Mouse (Mus musculus) frontal cortex, postnatal 14 days (tissue): ENCODE results near the gene Tkt.
"Not testable (repeated sequence)": the region's sequence is repeated elsewhere in the genome, so short reads cannot be mapped to it uniquely, and the experiment has no call there.

Experiments used
- DNase-seq, 2 experiments: peaks; one replicate each; pipeline ENCODE4 v3.0.0; 2022; ENCODE audit warnings: low spot score in 2 of 2

Tkt gene

GRCm38 (mm10) chr14:30553185-30553584, 5.0 kb downstream of the Tkt start:
- DNase-seq, result no peak

DNA sequence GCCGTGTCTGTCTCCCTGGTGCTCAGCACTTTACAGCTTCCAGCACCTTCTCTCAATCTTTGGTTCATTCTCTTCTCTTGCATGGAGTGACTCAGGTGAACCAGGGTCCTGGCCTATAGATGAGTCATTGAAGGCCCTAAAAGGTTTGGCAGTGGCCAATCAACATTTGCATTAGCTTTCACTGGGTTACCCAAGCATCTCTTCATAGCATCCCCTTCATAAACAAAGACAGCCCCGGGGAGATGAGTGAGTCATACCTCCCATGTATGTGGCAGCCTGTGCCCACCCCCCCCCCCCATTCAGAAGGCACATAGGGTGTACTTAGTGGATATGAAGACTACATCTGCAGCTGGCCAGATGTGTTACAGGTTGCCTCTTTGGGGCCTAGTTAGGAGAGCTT, 8.5 kb downstream of the Tkt start:
- DNase-seq, result no peak

- no peak for DNase-seq
Measured at GRCm38 (mm10) chr14:30557730-30558129, 9.6 kb downstream of the Tkt start.

DNA sequence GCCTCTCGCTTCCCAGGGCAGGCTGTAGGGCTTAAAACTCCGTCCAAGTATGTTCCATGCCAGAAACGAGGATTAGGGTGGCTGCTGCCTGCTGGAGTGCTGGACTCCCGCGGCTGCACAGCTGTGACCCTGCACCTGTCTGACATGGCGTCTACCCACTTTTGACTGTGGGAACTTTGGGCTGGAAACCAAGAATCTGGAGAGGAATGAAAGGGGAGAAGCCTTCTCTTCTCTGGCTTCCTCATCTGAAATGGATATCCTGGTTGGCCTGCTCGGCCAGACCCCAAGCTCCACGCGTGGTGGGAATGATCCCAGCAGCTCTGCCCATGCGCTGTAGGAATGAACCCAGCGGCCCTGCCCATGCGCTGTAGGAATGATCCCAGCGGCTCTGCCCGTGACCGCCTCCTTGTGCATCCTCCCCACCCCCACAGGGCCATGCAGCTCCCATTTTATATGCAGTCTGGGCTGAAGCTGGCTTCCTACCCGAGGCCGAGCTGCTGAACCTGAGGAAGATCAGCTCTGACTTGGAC, 11.2 kb downstream of the Tkt start:
- DNase-seq, result no peak

- no peak for DNase-seq
Measured at GRCm38 (mm10) chr14:30560803-30561389, 12.7 kb downstream of the Tkt start.

GRCm38 (mm10) chr14:30561470-30562187, 13.5 kb downstream of the Tkt start:
- DNase-seq, result no peak

- no peak for DNase-seq
Measured at GRCm38 (mm10) chr14:30562343-30562742, 14.2 kb downstream of the Tkt start.

DNA sequence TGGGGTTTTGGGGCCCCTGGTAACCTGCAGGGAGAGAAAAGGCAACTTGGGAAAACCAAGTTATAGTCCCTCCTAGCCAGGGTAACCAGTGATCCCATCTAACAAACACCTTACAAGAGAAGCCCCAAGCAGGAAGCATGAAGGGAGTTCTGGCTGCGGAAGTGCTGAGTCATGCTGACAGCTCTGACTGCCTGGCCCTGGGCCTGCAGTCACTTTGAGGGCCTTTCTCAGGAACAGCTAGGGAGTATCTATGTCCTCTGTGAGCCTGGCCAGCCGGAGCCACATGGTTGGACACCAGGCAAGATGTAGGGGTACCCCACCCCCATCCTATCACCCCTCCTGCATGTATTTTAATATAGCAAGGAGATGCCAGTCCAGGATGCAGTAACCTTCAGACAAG, 16.3 kb downstream of the Tkt start:
- no peak for DNase-seq

- no peak for DNase-seq
Measured at GRCm38 (mm10) chr14:30566317-30566716, 18.2 kb downstream of the Tkt start.

- DNase-seq, result no peak
Measured at GRCm38 (mm10) chr14:30568016-30568415, 19.9 kb downstream of the Tkt start.

DNA sequence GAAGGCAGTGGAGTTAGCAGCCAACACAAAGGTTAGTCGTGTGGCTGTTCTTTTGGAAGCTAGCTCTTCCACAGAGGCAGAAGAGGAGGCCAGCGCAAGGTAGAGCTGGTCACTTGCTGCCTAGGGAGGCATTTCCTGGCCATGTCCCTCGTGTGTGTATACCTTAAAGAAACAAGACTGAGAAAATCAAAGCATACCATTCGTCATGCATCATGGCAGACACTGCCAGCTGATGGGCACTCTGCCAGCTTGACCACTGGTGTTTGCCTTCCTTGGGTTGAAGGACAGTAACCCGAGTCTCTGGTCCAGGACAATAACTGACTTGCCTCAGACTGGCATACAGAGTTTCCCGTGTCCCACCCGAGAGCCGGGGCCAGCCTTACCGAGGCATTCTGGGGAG, 22.1 kb downstream of the Tkt start:
- DNase-seq, result no peak

DNA sequence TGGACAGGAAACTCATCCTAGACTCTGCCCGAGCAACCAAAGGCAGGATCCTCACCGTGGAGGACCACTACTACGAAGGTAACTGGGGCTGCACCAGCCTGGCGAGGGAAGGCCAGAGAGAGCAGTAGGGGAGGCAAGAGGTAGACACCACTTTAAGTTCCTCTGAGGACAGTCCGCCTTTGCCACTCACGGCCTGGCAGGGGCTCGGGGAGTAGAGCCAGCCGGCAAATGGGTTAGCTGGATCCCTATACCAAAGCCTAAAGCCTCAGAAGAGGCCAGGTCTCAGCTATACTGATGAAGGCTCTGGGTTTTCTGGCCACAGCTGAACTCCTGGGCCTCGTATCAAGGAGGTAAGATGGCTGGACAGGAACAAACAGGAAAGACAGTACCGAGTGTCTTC, 24.1 kb downstream of the Tkt start:
- DNase-seq, result no peak

GRCm38 (mm10) chr14:30573235-30573634, 25.1 kb downstream of the Tkt start:
- DNase-seq, result no peak

DNA sequence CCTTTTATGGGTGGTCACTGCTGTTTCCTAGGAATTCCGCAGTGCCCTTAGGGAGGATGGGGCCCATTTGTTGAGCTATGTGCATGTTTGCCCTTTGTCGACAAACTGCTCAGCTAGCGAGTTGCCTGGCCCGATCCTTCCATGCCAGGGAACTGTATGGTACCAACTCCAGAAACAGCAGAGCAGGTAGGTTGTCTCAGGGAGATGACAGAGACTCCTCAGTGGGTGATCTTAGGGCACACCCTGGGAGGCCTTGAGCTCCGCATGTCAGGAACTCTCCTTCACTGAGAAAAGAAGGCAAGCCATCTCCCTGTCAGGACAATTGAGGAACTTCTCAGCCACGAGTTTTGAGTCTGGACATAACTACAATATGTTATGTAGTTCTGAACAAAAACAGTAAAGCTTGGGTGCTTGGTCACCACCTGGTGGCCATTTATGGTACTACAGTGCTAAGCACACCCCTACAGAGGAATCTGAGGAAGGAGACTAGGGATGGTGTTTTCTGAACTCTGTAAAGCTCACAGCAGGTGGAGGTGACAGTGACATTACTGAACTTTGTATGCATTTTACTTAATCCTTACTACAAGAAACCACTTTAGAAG, 25.9 kb downstream of the Tkt start:
- DNase-seq, result peak; percentile 49 to 83

GRCm38 (mm10) chr14:30575791-30576190, 27.6 kb downstream of the Tkt start:
- no peak for DNase-seq

GRCm38 (mm10) chr14:30576260-30576659, 28.1 kb downstream of the Tkt start:
- DNase-seq, result no peak

DNA sequence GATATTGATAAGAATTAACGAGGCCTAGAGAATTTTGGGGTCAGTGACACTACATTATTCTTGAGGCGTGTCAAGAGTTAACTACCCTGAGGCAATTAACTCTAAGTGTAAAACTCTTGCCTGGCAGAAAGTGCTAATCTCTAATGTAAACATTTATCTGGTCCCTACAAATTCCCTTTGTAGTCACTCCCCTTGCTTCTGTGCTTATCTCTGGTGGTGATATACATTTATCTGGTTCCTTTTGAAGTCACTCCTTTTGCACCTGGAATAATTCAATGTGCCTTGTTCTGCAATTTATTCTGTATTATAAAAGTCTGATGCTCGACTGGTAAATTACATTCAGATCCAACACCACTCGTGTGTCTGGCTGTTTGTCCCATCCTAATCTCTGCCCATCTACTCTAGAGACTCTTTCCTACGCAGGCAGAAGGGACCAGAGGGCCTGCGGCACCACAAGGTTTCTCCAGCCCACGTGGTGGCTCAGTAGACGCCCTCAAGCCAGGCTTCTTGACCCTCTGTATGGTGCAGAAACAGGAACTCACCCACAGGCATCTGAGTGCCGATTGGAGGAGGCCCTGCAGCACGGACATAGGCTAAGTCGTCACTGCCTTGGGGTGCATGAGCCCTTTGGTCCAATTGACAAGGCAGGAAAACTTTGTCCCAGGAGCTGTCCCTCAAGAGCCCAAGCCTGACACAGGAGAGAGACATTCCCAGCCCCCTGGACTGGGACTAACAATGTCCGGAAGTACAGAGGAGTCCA, 29.3 kb downstream of the Tkt start:
- DNase-seq, result not testable (repeated sequence)

- no peak for DNase-seq
Measured at GRCm38 (mm10) chr14:30579180-30579579, 31.0 kb downstream of the Tkt start.

GRCm38 (mm10) chr14:30579882-30580281, 31.7 kb downstream of the Tkt start:
- DNase-seq, result no peak

- DNase-seq, result no peak
Measured at GRCm38 (mm10) chr14:30581238-30581637, 33.1 kb downstream of the Tkt start.

DNA sequence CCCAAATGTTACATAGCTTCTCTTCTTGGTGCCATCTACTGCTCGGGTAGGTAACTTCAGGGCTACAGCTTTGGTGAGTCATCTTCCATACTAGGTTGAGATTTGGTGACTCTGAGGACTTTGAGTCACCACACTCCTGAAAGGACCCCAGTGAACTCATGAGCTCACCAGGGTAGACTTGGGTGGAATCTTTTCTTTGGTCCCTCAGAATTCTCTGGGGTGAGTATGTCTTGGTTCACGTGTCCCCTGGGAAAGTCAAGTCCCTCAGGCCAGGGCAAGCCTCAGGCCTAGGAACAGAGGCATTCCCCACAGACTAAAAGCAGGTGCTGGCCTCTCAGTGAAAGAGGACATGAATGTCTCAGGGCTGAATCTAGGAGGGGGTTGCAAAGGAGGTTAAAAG, 35.9 kb downstream of the Tkt start:
- DNase-seq, result no peak

DNA sequence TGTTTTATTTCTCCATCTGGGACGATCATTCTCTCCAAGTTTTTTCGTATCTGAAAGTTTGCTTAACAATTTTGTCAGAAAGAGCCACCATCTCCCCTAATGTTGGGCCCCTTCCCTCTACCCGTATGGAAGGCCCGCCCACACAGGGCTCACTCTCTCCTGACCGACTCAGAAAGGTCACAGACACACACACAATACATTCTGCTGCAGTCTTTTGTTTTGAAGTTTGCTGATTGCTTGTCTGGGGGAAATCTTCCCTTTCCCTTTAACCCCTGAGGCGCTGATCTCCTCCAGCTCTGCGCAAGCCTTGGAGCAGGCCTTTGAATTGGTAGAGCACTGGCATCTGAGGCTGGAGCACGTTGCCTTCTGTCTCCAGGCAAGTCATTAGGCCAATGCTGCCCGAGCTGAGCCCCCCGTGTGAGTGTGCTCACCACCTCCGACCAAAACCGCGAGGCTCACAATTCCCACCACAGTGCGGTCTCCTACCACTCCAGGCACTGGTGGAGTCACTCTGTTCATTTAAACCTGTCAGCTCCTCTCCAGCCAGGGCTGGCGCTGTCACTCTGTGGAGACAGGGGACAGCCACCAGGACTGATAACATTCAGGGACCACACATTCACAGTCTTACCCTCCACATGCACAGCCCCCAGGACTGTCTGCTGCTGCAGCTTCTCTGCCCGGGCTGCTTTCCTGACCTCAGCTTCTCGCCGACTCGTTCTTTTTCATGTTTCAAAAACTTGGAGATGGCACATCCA, 36.5 kb downstream of the Tkt start:
- DNase-seq, result no peak
